Comparison of ENCODE assay signal across 13 mouse cellular contexts in genomic region chr11:51477571-51477970, GRCm38 (mm10).
DNase-seq lines count a peak whose midpoint lies in the region; ATAC-seq lines count a peak whose summit lies in the region.
"Had no signal": no experiment of that assay in that cellular context is flagged by ENCODE, and none has a peak within 500 bp of the region (broad histone marks: within the 10 kb centered on the region; RNA-seq: fewer than 3 reads in every experiment).

No protein-coding gene starts in this region.

- no peaks in the 10 kb centered on the region for H3K36me3 ChIP-seq in hindbrain, embryonic 15.5 days
- H3K36me3 ChIP-seq in hindbrain, embryonic 11.5 days (ENCODE audit: control insufficient read depth, insufficient read depth, low read length), result no peaks in the 10 kb centered on the region
- no peaks in the 10 kb centered on the region for H3K36me3 ChIP-seq in midbrain, embryonic 12.5 days
- no peaks in the 10 kb centered on the region for H3K36me3 ChIP-seq in midbrain, embryonic 10.5 days
- no peaks in the 10 kb centered on the region for H3K36me3 ChIP-seq in limb, embryonic 11.5 days (ENCODE audit: control insufficient read depth, insufficient read depth, low read length)
- H3K36me3 ChIP-seq: forebrain, embryonic 10.5 days; liver, embryonic 12.5 days had no signal

- no peaks in the 10 kb centered on the region for H3K9me3 ChIP-seq in hindbrain, embryonic 15.5 days
- no peaks in the 10 kb centered on the region for H3K9me3 ChIP-seq in hindbrain, embryonic 11.5 days (ENCODE audit: control insufficient read depth, low read length)
- H3K9me3 ChIP-seq in midbrain, embryonic 12.5 days, result no peaks in the 10 kb centered on the region
- no peaks in the 10 kb centered on the region for H3K9me3 ChIP-seq in midbrain, embryonic 10.5 days (replicated peaks)
- H3K9me3 ChIP-seq in limb, embryonic 11.5 days (ENCODE audit: control insufficient read depth, low read length), result peaks cover 3% of the 10 kb centered on the region; the same call in 1 of the 2 replicates
- H3K9me3 ChIP-seq: forebrain, embryonic 10.5 days; liver, embryonic 12.5 days; megakaryocyte, embryonic 14.5 days had no signal

- no peak overlapping the region for H3K4me2 ChIP-seq in hindbrain, embryonic 15.5 days
- H3K4me2 ChIP-seq in hindbrain, embryonic 11.5 days (replicated peaks; ENCODE audit: low read depth, low read length), result no peak overlapping the region
- no peak overlapping the region for H3K4me2 ChIP-seq in midbrain, embryonic 12.5 days (replicated peaks)
- H3K4me2 ChIP-seq in limb, embryonic 11.5 days (ENCODE audit: low read depth, severe bottlenecking), result no peak overlapping the region
- H3K4me2 ChIP-seq: liver, embryonic 12.5 days had no signal

- H3K4me3 ChIP-seq in hindbrain, embryonic 15.5 days, result no peak overlapping the region
- H3K4me3 ChIP-seq in hindbrain, embryonic 11.5 days (ENCODE audit: low read depth, low read length), result no peak overlapping the region
- H3K4me3 ChIP-seq in midbrain, embryonic 12.5 days, result no peak overlapping the region
- no peak overlapping the region for H3K4me3 ChIP-seq in midbrain, embryonic 10.5 days
- no peak overlapping the region for H3K4me3 ChIP-seq in limb, embryonic 11.5 days (ENCODE audit: low read depth, low read length)
- H3K4me3 ChIP-seq: forebrain, embryonic 10.5 days; liver, embryonic 12.5 days; megakaryocyte, embryonic 14.5 days had no signal

- ATAC-seq in cerebellum, adult (ENCODE audit: insufficient number of reproducible peaks, low FRiP score, low TSS enrichment), result no peak
- no peak for ATAC-seq in hindbrain, embryonic 15.5 days (ENCODE audit: low FRiP score, low read depth)
- no peak for ATAC-seq in hindbrain, embryonic 11.5 days (ENCODE audit: low FRiP score)
- no peak for ATAC-seq in midbrain, embryonic 12.5 days (ENCODE audit: low FRiP score, low read depth)
- no peak for ATAC-seq in limb, embryonic 11.5 days (ENCODE audit: insufficient number of reproducible peaks, low FRiP score, low TSS enrichment, low read depth)
- ATAC-seq: liver, embryonic 12.5 days had no signal

- 62% methylated on average over 8 of the region's 8 CpGs for WGBS in hindbrain, embryonic 15.5 days
- 76% methylated on average over 8 of the region's 8 CpGs for WGBS in hindbrain, embryonic 11.5 days
- 80% methylated on average over 8 of the region's 8 CpGs for WGBS in midbrain, embryonic 12.5 days
- WGBS in midbrain, embryonic 10.5 days, result 80% methylated on average over 8 of the region's 8 CpGs
- 85% methylated on average over 8 of the region's 8 CpGs for WGBS in limb, embryonic 11.5 days

- H3K27me3 ChIP-seq in hindbrain, embryonic 15.5 days, result no peaks in the 10 kb centered on the region
- no peaks in the 10 kb centered on the region for H3K27me3 ChIP-seq in hindbrain, embryonic 11.5 days (ENCODE audit: control insufficient read depth, insufficient read depth, low read length)
- no peaks in the 10 kb centered on the region for H3K27me3 ChIP-seq in midbrain, embryonic 12.5 days
- H3K27me3 ChIP-seq in midbrain, embryonic 10.5 days (ENCODE audit: low read depth, poor library complexity, severe bottlenecking), result no peaks in the 10 kb centered on the region
- H3K27me3 ChIP-seq in limb, embryonic 11.5 days (ENCODE audit: control insufficient read depth, insufficient read depth, low read length), result no peaks in the 10 kb centered on the region
- H3K27me3 ChIP-seq: liver, embryonic 12.5 days had no signal

- H3K9ac ChIP-seq in hindbrain, embryonic 15.5 days, result no peak overlapping the region
- H3K9ac ChIP-seq in hindbrain, embryonic 11.5 days (ENCODE audit: low read depth, low read length), result no peak overlapping the region
- H3K9ac ChIP-seq in midbrain, embryonic 12.5 days (replicated peaks), result no peak overlapping the region
- no peak overlapping the region for H3K9ac ChIP-seq in limb, embryonic 11.5 days (ENCODE audit: low read length)
- H3K9ac ChIP-seq: liver, embryonic 12.5 days had no signal

- H3K27ac ChIP-seq in hindbrain, embryonic 15.5 days (replicated peaks), result peak overlapping the region; percentile 46; the same call in 1 of the 2 replicates
- H3K27ac ChIP-seq in hindbrain, embryonic 11.5 days (ENCODE audit: low read depth, low read length), result no peak overlapping the region
- H3K27ac ChIP-seq in midbrain, embryonic 12.5 days (replicated peaks), result 0 out of 2 replicates have a peak overlapping the region, but pooled peaks have one; percentile 20
- no peak overlapping the region for H3K27ac ChIP-seq in midbrain, embryonic 10.5 days (replicated peaks)
- H3K27ac ChIP-seq in limb, embryonic 11.5 days (replicated peaks; ENCODE audit: low read depth, low read length), result peak overlapping the region; percentile 38; the same call in 1 of the 2 replicates
- H3K27ac ChIP-seq: forebrain, embryonic 10.5 days; liver, embryonic 12.5 days had no signal

- no peaks in the 10 kb centered on the region for H3K4me1 ChIP-seq in hindbrain, embryonic 15.5 days (replicated peaks)
- no peaks in the 10 kb centered on the region for H3K4me1 ChIP-seq in hindbrain, embryonic 11.5 days (replicated peaks; ENCODE audit: control insufficient read depth, insufficient read depth, low read length)
- no peaks in the 10 kb centered on the region for H3K4me1 ChIP-seq in midbrain, embryonic 12.5 days
- peaks cover 3% of the 10 kb centered on the region; the same call in 1 of the 2 replicates for H3K4me1 ChIP-seq in midbrain, embryonic 10.5 days
- peaks cover under 1% of the 10 kb centered on the region; the same call in 1 of the 2 replicates for H3K4me1 ChIP-seq in limb, embryonic 11.5 days (ENCODE audit: control insufficient read depth, insufficient read depth, low read length)
- H3K4me1 ChIP-seq: liver, embryonic 12.5 days; megakaryocyte, embryonic 14.5 days had no signal

- peak; percentile 4 for DNase-seq in cerebellum, adult 9-11 months
- no peak for DNase-seq in hindbrain, embryonic 11.5 days (ENCODE audit: low spot score)
- DNase-seq in midbrain, embryonic 10.5 days (ENCODE audit: low spot score), result no peak
- no peak for DNase-seq in limb, embryonic 11.5 days (ENCODE audit: low spot score)
- no peak for DNase-seq in thymus, postnatal 14 days
- DNase-seq: cerebellum, adult 8-10 months; kidney, adult 8-10 months had no signal

Comparison
In these comparisons a context has a peak if more than half of its experiments do, and no peak if none do; other contexts are left out.
1. H3K27ac ChIP-seq: peak in hindbrain, embryonic 15.5 days (single experiment), midbrain, embryonic 12.5 days (single experiment) and limb, embryonic 11.5 days (single experiment); none in hindbrain, embryonic 11.5 days (single experiment) and midbrain, embryonic 10.5 days (single experiment).